Mouse (Mus musculus): ENCODE measurements around the gene Hoxa6.

GRCm38 (mm10) chr6:52190906-52191810 is 17.4 kb downstream of the Hoxa6 start, which contains the start of gene Hoxa4:
- no peak for TF ChIP-seq POLR2A (IDR thresholded peaks at IDR 0.05; ENCODE audit: extremely low read depth, insufficient read depth, low read length)
- TF ChIP-seq CTCF (IDR thresholded peaks at IDR 0.05; ENCODE audit: low read depth, low read length), result no peak
